Mouse (Mus musculus) cerebellum, postnatal 25 days (tissue): Measurements from ENCODE around the gene Tbl3.
"Not testable (repeated sequence)": the region's sequence is repeated elsewhere in the genome, so short reads cannot be mapped to it uniquely, and the experiment has no call there.

Experiments used
- DNase-seq, 2 experiments: peaks; one replicate each; pipeline ENCODE4 v3.0.0; 2021; ENCODE audit warnings: mixed read lengths in 2 of 2

Gene Tbl3

DNA sequence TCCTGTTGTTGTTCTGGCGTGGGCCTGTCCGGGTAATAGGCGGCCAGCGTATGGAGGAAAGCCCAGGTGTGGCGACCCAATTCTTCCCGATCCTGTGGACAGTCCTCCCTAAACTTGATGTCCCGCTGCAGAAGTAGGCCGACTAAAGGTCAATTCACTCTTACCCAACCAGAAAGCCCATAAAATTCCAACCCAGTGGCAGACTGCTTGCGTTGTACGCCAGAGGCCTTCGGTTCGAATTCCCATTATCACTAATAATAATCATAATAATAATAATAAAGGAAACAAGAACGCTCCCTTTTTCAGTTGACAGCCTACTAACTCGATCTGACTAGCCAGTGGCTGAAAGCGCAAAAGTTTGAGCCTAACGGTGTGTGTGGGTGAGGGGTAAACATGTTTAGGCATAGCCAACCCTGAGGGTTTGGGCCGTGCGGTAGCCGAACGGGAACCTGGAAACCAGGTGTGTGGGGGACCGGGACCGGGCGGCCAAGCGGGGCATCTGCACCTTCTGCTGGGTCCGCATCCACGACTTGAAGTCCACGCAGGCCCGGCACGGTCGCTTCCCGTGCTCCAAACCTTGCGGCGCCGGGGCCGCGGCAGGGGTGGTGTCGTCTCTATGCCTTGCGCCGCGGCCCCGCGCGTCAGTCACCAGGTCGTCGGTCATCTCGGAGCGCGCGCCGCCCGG, 12.0 kb downstream of the Tbl3 start:
- no peak for DNase-seq

DNA sequence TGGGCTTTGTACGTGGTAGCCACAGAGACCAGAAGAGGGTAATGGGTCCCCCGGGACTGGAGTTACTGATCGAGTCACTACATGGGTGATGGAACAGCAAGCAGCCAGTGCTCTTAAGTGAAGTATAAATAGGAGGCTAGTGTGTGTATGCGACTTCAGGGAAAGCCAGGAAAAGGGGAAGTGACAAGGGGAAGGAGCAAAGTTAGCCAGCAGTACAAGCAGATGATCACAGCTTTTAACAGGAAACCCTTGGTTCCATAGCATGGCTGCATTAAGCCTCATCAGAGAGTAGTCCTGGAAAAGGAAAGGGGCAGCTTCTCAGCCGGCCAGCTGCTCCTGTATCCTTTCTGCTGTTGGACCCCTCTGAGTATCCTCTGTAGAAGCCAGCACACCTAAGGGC, 15.1 kb downstream of the Tbl3 start:
- DNase-seq = no peak

DNA sequence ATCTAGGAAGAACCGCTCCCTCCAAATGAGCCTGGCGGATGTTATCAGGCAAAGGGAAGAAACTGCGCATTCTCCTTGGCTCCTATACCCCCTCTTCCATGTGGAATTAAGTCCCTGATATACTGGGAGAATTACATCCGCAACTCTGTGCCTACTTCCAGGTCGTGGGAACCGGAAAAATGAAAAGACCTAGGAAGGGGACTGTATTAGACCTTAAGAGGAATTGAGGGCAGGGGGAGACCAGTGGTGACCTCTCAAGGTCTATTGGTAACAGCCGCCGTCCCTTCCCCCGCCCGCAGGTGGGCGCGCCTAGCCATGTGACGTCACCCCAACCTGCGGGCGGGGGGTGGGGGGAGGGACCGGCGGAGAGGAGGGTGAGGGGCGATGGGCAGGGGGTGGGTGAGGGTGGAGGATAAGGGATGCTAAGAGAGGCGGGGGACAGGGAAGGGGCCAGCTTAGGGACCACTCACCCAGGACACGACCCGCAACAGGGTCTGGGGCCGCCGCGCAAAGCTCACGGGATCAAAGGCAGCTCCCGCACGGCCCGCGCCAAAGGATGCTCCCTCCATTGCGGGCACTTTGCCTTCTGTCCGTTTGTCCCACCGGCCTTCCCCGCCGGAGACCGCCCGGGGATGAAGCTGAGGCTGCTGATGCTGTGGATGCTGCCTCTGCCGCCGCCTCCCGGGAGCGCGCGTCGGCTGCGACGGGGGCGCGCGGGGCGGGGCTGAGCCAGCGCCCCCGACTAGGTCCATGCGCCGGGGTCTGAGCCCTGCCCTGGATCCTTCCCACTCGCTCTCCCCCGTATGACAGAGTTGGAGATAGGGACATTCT, 18.0 kb downstream of the Tbl3 start, which contains the start of gene Syngr3:
Gene Syngr3 (minus strand): TSS at position 705 of the 831 bp plus-strand sequence.
- DNase-seq = peak; percentile 75 to 81

DNA sequence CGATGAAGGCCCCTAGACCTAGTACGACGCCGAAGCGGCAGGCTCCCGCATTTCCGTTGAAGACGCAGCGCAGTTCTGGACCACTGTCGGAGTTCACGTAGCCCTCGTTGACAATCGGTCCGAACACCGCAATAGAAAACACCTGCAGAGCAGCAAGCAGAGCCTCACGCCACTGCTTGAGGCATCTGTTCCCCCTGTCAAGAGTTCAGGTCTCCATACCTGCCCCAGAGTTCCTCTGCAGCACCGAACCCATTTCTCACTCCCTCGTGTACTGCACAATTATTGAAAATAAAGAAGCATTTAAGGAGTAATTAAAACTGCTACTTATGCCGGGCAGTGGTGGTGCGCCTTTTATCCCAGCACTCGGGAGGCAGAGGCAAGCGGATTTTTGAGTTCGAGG, 19.9 kb downstream of the Tbl3 start:
- no peak for DNase-seq

DNA sequence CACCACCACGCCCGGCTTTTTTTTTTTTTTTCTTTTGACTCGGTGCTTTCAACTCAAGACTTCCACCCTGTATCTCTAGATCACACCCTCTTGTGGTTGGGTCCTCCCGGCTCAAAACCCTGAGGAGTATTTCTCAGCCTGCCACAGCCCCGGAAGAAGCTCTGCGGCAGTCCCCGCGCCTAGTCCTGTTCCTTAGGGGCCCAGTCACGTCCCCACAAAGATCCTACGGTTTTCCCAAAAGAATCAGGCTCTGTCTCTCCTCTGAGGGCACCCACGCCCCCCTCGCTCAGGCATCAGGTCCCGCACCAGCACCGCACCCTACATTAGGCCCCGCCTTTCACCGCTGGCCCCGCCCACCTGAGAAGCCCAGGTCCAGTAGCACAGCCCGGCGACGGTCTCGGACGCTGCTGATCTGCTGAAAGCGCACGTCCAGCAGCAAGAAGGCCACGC, 20.3 kb downstream of the Tbl3 start:
- peak in 1 of 2 experiments; percentile 67 for DNase-seq

DNA sequence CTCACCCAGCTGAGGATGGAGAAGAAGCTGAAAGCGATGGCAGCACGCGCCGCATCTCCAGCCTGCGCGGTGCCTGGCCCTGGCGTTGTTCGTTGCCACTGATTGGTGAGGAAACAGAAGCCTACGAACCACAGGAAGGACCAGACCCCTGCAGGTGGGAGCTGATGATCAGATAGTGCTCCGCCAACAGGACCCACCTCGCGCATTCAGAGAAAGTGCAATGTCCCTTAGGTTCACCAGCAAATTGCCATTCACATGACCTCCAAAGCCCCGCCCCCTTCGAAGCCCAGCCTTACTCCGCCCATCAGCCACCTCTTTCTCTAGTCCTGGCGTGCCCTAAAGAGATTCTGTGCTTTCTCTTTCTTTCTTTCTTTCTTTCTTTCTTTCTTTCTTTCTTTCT, 20.9 kb downstream of the Tbl3 start:
- DNase-seq = peak in 1 of 2 experiments; percentile 51

DNA sequence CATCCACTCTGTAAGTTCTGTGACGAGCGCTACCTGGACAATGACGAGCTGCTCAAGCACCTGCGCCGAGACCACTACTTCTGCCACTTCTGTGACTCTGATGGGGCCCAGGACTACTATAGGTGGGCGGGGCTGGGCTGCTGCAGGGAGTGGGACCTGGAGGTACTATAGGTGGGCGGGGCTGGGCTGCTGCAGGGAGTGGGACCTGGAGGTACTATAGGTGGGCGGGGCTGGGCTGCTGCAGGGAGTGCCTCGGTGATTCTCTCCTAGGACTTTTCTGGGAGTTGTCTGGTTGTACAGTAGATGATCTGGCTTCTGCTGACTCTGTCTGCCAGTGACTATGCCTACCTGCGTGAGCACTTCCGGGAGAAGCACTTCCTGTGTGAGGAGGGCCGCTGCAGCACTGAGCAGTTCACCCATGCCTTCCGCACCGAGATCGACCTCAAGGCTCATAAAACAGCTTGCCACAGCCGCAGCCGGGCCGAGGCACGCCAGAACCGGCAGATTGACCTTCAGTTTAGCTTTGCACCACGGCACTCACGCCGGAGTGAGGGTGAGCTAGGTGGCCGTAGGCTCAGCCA, 29.9 kb downstream of the Tbl3 start:
- DNase-seq = no peak

DNA sequence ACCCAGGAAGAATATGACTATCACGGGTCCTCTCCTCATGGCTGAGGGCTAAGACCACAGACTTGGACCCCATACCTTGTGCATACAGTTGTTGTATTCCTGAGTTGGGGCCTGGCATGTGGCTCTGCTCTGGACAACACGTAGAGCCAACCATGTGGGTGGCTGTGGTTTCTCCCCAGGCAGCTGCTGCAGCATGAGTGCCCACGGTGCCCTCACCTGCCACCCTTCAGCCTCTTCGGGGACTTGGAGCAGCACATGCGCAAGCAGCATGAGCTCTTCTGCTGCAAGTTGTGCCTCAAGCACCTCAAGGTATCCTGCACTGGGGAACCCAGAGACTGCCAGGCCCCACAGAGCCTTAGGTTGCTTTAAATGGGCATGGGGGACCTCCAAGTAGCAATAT, 30.6 kb downstream of the Tbl3 start:
- DNase-seq = no peak

DNA sequence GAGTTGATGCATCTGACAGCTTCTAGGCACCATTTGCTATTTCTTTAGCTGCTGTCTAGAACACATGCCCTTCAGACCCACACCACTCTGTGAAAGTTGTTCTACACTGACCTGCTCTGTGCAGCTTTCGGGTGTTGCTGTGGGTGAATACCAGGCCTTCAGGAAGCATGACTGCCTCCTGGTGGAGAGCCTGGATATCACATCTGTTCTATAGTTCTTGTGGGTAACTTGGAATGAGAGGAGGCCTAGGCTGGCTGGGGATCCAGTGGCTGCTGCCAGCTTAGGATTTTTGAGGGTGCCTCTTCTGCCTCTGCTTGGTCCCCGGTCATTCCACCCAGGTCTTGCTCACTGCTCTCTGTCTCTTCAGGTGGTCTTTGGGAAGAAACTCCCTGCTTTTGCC, 31.3 kb downstream of the Tbl3 start:
- peak; percentile 67 to 82 for DNase-seq

DNA sequence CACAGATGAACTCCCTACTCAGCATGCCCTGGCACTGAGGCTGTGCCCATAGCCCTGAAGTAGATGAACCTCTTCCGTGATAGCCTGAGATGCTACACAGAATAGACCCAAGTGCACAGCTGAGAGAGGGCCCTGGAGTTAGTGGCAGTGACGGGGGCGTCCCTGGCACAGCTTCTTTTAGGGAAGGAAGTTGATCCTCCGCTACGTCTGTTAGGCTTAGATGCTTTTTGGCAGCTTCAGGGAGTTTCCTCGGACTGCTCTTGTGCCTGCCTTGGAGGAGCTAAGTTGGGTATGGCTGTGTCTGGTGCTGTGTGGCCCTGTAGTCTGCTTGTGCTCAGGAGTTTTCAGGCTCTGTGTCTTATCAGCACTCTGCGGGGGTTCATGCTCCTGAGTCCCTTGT, 33.2 kb downstream of the Tbl3 start:
- no peak for DNase-seq

DNA sequence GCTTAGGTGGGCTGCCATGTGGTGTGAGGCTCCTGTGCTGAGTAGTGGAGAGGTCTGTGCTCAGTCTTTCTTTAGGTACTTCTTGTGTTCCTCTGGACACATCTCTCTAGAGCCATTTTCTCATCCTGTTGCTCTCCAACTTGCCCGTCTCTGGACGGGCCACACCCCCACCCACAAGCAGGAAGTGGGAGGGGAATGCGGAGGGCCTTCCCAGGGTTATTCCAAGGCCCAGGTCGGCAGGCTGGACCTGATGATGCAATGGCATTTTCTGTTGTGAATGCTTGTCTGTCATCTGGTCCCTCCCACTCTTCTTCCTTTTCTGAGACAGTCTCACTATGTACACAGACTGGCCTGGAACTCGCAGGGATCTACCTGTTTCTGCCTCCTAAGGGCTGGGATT, 35.3 kb downstream of the Tbl3 start:
- DNase-seq = no peak

DNA sequence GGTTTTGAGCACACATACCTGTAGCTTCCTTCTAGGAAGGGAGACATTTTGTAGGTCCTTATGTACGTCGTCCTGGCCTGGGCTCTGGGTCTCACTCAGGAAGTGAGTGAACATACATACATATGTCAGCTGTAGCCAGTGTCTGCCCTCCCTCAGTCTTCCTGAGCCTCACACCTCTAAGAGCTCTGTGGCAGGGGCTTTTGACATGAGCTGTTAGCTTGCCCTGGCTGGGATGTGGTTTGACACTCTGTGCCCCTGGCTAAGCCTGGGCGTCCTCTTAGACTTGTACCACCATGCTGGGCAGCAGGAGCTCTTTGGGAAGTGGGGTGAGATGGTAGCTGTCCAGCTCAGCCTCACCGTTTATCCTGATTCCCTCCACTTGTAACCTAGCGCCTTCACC, 36.1 kb downstream of the Tbl3 start:
- no peak for DNase-seq

DNA sequence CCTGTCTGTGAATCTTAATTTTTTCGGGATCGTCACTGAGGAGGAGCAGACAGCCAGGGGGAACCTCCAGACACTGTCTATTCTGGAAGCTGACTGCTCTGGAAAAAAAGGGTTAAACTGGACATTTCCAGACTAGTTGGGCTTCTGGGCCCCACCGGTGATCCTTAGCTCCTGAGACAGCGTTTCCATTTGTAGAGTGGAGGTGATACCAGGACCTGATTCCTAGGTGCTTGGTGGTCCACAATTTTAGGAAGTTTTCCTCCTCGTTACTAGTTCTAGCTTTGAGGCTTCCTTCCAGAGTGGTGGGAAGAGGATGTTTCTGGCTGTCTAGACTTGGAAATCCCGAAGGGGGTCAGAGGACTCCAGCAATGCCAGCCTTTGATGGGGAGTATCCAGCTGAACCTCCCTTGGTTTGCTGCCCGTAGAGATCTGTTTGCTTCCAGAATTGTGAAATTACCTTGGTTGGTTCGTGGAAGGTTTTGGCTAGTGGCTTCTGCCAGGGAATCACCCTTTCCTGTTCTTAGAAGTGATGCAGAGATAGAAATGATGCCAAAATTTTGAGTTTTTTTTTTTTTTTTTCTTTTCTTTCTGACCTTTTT, 37.1 kb downstream of the Tbl3 start:
- DNase-seq = no peak

DNA sequence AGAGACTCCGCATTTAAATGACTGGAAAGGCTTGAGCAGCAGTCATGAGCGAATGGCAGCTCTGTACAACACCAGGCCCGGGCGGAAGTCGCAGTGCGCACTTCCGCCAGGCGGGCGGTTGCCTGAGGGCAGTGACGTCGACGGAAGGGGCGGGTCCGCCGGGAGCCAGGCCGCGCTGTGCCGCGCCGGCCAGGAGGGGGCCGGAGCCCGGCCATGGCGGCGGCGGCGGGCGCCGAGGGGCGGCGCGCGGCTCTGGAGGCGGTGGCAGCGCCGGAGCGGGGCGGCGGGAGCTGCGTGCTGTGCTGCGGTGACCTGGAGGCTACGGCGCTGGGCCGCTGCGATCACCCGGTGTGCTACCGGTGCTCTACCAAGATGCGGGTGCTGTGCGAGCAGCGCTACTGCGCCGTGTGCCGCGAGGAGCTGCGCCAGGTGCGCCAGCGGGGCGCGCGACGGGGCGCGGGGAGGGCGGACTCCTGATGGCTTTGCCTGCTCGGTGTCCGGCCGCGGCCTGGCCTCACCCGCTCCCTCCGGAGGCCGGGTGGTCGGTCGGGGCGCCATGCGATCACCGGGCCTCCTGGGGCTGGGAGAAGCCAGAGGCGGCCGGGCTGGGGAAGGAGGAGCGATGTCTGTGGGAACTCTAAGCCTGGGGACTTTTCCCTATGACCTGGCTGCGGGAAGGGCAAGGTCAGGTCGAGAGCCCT, 37.8 kb downstream of the Tbl3 start, which contains the start of gene Zfp598:
Gene Zfp598 (plus strand): TSS at position 143 of the 701 bp plus-strand sequence.
- peak; percentile 97 to 98 for DNase-seq

DNA sequence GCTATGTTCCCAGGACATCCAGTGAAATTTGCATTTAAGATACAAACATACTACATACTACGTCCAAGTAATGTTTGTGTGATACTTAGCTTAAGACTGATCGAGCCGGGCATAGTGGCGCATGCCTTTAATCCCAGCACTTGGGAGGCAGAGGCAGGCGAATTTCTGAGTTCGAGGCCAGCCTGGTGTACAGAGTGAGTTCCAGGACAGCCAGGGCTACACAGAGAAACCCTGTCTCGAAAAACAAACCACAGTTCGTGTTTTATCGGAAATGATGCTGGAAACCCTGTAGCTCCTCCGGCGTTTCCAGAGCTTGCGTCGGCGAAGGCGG, 38.3 kb downstream of the Tbl3 start:
- not testable (repeated sequence) for DNase-seq

DNA sequence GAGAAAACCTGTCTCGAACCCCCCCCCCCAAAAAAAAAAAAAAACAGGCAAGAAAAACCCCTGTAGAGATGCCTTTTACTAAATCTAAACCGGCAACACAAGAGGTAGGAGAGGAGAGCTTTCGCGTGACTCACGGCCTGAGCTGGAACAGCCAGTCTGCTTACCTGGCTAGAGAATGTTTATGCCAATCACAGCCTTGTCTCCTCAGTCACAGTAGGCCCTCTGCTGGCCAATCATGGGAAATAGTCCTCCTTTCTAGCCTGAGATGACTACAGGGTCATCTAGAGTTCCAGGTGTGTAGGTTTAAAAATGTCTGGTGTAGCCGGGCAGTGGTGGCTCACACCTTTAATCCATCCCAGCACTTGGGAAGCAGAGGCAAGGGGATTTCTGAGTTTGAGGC, 40.0 kb downstream of the Tbl3 start:
- DNase-seq = peak; percentile 75 to 87

DNA sequence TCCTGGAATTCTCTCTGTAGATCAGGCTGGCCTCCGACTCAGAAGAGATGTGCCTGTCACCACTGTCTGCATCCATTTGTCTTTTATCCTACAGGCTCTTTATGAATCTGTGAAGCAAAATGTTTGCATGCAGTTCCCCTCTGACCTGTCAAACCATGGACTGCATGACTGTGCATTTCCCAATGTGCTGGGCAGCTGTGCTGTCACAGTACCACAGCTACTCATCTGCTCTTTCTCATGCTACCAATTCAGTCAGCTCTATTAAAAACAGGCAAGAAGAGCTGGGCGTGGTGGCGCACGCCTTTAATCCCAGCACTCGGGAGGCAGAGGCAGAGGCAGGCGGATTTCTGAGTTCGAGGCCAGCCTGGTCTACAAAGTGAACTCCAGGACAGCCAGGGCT, 40.4 kb downstream of the Tbl3 start:
- not testable (repeated sequence) for DNase-seq

DNA sequence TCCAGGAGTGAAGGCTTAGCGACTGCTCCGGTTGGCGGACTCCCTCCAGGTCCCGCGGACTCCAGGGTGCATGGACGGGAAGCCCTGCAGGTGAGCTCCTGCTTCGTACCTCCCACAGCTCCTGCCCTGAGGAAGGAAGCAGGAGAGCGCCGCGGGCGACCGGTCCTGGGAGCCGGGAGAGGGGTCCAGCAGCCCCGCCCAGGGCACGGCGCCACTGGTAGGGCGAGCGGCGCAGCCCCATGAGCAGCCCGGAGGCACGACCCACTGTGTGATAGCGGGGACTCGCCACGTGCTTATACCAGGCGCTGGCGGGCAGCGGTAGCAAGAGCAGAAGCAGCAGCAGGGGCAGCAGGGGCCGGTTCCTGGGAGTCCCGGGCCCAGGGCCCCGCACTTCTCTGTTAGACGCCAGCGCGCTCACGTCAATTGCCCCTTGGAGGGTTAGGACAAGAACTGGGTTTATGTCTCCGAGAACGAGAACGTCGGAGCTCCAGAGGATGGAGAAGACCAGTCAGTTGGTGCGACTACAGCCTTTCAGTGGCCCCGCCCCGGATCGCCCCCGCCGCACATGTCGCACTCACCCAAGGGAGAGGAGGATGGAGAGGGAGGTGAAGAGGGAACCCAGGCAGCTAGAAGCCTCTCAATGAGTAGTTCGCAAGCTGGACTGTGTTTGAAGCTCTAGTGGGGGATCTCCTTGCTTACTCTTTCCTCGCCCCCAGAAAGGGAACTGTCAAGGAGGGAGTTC, 49.3 kb downstream of the Tbl3 start, which contains the start of gene Npw:
Gene Npw (minus strand): TSS at position 441 of the 742 bp plus-strand sequence.
- DNase-seq = no peak

DNA sequence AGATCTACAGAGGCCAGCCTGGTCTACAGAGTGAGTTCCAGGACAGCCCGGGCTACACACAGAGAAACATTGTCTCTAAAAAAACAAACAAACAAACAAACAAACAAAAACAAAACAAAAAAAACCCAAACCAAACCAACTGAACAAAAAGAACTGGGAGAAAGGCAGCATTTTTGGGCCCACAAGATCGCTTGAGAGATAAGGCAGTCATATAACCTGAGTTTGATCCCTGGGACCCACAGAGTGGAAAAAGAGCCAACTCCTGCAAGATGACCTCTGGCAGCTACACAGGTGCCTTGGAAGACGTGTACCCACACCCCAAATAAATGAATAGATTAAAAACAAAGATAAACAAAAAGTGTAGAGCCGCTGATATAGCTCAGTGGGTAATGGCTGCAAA, 52.5 kb downstream of the Tbl3 start:
- DNase-seq = no peak

DNA sequence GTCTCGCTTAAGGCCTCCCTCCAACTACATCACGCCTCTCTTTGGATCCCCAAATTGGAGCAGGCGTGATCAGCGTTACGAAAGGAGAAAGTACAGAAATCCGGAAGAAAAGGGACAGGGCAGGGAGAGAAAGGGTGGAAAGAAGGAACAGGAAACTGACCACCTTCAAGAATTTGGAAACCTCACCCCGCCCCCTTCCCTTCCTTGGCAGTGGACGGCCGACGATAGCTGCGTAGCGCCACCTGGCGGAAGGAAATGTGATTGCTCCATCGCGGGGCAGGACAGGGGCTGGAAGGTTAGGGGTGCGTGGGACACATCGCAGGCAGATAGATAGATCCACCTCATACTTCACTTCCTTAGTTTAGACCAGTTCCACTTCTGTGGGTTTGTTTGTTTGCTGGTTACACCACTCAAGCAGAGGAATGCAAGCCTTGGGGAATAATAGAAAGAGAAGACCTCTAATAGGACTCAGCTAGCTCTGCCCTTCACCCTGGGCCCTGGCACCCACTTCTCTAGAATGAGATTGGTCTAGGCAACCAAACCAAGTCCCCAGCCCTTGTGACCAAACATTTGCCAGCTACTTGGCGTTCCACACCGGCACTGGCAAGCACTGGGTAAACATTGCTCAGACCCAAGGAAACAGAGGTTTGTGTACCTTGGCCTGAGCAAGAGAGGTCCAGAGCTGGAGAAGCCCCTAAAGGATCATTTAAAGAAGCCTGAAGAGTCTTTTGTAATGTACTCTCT, 53.3 kb downstream of the Tbl3 start:
- peak; percentile 82 to 89 for DNase-seq

DNA sequence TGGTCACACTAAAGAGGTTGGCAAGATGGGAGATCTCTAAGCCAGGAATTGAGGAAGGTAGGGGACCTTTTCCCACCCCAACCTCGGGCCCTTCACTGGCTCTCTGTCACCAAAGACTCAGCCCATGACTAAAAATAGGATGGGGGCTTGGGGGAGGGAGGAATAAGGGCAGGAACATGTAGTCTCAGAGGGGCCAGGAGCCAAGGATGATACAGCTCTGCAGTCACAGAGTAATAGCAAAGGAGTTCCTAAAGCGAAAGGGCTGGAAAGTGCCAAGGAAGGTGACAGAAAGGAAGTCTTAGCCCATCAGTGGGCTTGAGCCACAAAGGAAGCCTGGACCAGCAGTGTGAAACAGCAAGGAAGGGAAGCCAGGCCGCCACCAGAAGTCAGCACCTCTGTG, 55.6 kb downstream of the Tbl3 start:
- no peak for DNase-seq
